Mouse (Mus musculus) G1E (cell line): ENCODE results near the gene Zfp148. TPM values are rescaled to one million over a fixed set of nuclear protein-coding genes. Genes with fewer than 3 reads are reported as not detected.

ENCODE experiments used
- ATAC-seq: 2 replicates; pipeline ENCODE4 v1.8.0; 2016; ENCODE audit warnings: mild to moderate bottlenecking; ENCODE audit not compliant: insufficient number of reproducible peaks, poor library complexity, low FRiP score, severe bottlenecking; ENCODE audit errors: extremely low read depth
- DNase-seq: peaks from one replicate; pipeline ENCODE4 v3.0.0; 2012; ENCODE audit warnings: low spot score
- H3K27me3 ChIP-seq: 2 replicates; pipeline ENCODE4 v1.6.1; 2012; ENCODE audit warnings: mild to moderate bottlenecking, low read length, inconsistent platforms; ENCODE audit not compliant: insufficient read depth
- H3K36me3 ChIP-seq: replicated peaks from 2 replicates; pipeline ENCODE3; 2012; ENCODE audit warnings: mild to moderate bottlenecking, inconsistent platforms
- H3K4me1 ChIP-seq: 2 replicates; pipeline ENCODE4 v1.6.1; 2012; ENCODE audit warnings: low read depth, low read length, inconsistent platforms, mixed read lengths; ENCODE audit not compliant: insufficient read depth
- H3K4me3 ChIP-seq: 2 replicates; pipeline ENCODE4 v1.5.1; 2012; ENCODE audit warnings: low read depth, mild to moderate bottlenecking, inconsistent platforms, low read length, moderate library complexity, mixed read lengths
- H3K9me3 ChIP-seq: replicated peaks from 2 replicates; pipeline ENCODE4 v1.6.1; 2012; ENCODE audit warnings: inconsistent platforms
- CTCF ChIP-seq: IDR thresholded peaks from 2 replicates; pipeline ENCODE4 v1.5.1; 2012; ENCODE audit warnings: low read depth, low read length, inconsistent platforms, mixed read lengths
- GATA1 ChIP-seq: IDR thresholded peaks from 2 replicates; pipeline ENCODE4 v1.6.1; 2012; ENCODE audit warnings: borderline replicate concordance, low read length, inconsistent platforms, mixed read lengths
- GATA2 ChIP-seq: IDR thresholded peaks from 2 replicates; pipeline ENCODE4 v1.6.1; 2012; ENCODE audit warnings: low read depth, low read length, inconsistent platforms, borderline replicate concordance
- POLR2AphosphoS5 ChIP-seq: IDR thresholded peaks from 2 replicates; pipeline ENCODE4 v1.6.1; 2012; ENCODE audit warnings: low read depth, low read length, inconsistent platforms; ENCODE audit not compliant: insufficient replicate concordance
- TAL1 ChIP-seq: conservative IDR thresholded peaks from 2 replicates; pipeline ENCODE4 v1.6.1; 2012; ENCODE audit warnings: low read depth, low read length, inconsistent platforms, mixed read lengths
- polyA plus RNA-seq: library from polyadenylated mRNA; stranded (reverse); fragments of >175 nt; gene quantifications from 2 replicates; pipeline ENCODE4 v1.2.3, GENCODE M21; 2012
- total RNA-seq, 2 experiments: library from RNA; stranded (forward) in 1 of 2; stranded (reverse) in 1 of 2; fragments of 200-1000 nt in 1 of 2; fragments of >200 nt in 1 of 2; fragmentation: Nextera tagmentation in 1 of 2; gene quantifications; 2 replicates each; pipeline ENCODE4 v1.2.3; 2014 to 2017

Zfp148 gene
- total and polyA plus RNA-seq, 3 experiments = 5.7 to 97.8 (median 26.8) TPM

DNA sequence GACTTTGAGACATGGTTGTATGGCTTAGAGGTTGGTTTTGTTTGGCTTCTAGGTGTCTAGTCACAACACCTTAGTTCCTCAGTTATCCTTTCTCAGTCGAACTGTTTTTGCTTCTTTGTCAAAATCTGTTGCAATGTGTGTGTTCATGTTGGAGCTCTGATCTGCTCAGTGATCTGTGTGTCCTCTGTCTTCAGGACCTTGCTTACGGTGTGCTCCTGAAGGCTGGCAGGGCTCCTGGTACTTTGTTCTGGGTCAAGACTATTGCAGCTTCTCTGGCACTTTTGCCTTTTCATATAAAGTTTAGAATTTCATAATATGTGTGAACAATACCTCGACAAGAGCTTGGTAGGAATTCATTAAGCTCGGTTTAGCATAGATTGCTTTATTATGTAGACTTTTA lies 24.9 kb downstream of the Zfp148 start:
- DNase-seq = no peak
- H3K4me1 ChIP-seq = peaks cover 36% of the 10 kb centered on the region
- no peaks in the 10 kb centered on the region for H3K9me3 ChIP-seq
- TF ChIP-seq CTCF (no peak), POLR2AphosphoS5 (no peak), TAL1 (no peak), GATA1 (no peak), GATA2 (no peak)
- no peak overlapping the region for H3K4me3 ChIP-seq
- H3K27me3 ChIP-seq = no peaks in the 10 kb centered on the region
- ATAC-seq = no peak
- H3K36me3 ChIP-seq = peaks cover 22% of the 10 kb centered on the region

GRCm38 (mm10) chr16:33410151-33410550 lies 29.5 kb downstream of the Zfp148 start:
- Histone ChIP-seq H3K4me1 (peaks cover 24% of the 10 kb centered on the region), H3K4me3 (no peak overlapping the region), H3K36me3 (peaks cover 26% of the 10 kb centered on the region), H3K9me3 (no peaks in the 10 kb centered on the region), H3K27me3 (no peaks in the 10 kb centered on the region)
- no peak for DNase-seq
- no peak for TF ChIP-seq GATA1
- no peak for TF ChIP-seq CTCF
- TF ChIP-seq POLR2AphosphoS5 = no peak
- TF ChIP-seq TAL1 = no peak
- TF ChIP-seq GATA2 = no peak
- ATAC-seq = no peak

DNA sequence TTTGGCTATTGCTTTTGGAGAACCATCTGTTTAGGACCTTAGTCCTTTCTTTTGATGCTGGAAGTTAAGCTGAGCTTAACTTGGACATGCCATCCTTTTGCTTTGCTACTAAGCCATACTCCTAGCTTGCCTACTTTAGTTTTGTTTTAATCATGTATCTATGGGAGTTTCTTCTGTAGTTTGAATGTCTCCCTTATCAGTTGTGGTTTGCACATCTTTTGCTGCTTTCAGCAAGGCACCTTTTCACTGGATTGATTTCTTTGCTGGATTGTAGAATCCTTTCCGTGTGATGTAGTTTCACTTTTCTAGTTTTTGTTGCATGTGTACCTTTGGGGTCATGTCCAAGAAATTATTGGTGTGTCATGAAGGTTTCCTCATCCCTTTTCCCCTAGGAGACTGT lies 30.0 kb downstream of the Zfp148 start:
- TF ChIP-seq POLR2AphosphoS5 (no peak), GATA2 (no peak), CTCF (no peak), GATA1 (no peak), TAL1 (no peak)
- H3K4me1 ChIP-seq = peaks cover 21% of the 10 kb centered on the region
- no peaks in the 10 kb centered on the region for H3K27me3 ChIP-seq
- peaks cover 23% of the 10 kb centered on the region for H3K36me3 ChIP-seq
- ATAC-seq (no peak), DNase-seq (no peak)
- H3K4me3 ChIP-seq = no peak overlapping the region
- H3K9me3 ChIP-seq = no peaks in the 10 kb centered on the region

DNA sequence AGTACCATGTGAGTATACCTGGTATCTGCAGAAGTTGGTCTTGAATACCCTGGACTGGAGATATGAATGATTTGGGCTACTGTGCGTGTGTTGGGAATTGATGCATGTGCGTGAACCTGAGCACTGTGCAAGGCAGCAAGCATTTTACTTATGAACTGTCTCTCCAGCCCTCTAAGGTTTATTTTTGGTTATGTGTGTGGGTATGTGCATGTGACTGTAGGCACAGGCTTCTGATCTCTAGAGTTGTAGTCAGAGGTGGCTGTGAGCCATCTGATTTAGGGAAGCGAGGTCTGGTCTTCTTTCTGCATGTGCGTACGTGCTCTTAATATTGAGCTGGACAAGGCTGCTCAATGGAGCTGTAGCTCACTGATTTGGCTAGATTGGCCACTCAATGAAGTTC lies 33.6 kb downstream of the Zfp148 start:
- Histone ChIP-seq H3K27me3 (no peaks in the 10 kb centered on the region), H3K4me3 (no peak overlapping the region), H3K9me3 (no peaks in the 10 kb centered on the region), H3K36me3 (peaks cover 31% of the 10 kb centered on the region), H3K4me1 (peaks cover 38% of the 10 kb centered on the region)
- no peak for DNase-seq
- TF ChIP-seq POLR2AphosphoS5 (no peak), TAL1 (no peak), GATA1 (no peak), CTCF (no peak), GATA2 (no peak)
- ATAC-seq = no peak

GRCm38 (mm10) chr16:33415607-33416006 lies 35.0 kb downstream of the Zfp148 start:
- DNase-seq (no peak), ATAC-seq (no peak)
- no peak for TF ChIP-seq GATA2
- TF ChIP-seq TAL1 = no peak
- TF ChIP-seq POLR2AphosphoS5 = no peak
- TF ChIP-seq CTCF = no peak
- no peak for TF ChIP-seq GATA1
- Histone ChIP-seq H3K27me3 (no peaks in the 10 kb centered on the region), H3K4me1 (peaks cover 30% of the 10 kb centered on the region), H3K4me3 (no peak overlapping the region), H3K36me3 (peaks cover 34% of the 10 kb centered on the region), H3K9me3 (no peaks in the 10 kb centered on the region)

GRCm38 (mm10) chr16:33428327-33428726 lies 47.7 kb downstream of the Zfp148 start:
- H3K36me3 ChIP-seq = peaks cover 62% of the 10 kb centered on the region
- no peak for DNase-seq
- TF ChIP-seq GATA2 = no peak
- no peak for TF ChIP-seq POLR2AphosphoS5
- TF ChIP-seq TAL1 = no peak
- TF ChIP-seq CTCF = no peak
- TF ChIP-seq GATA1 = no peak

More at GRCm38 (mm10) chr16:33428327-33428726, 47.7 kb downstream of the Zfp148 start:
- no peaks in the 10 kb centered on the region for H3K27me3 ChIP-seq
- no peak for ATAC-seq
- no peaks in the 10 kb centered on the region for H3K9me3 ChIP-seq
- no peak overlapping the region for H3K4me3 ChIP-seq
- no peaks in the 10 kb centered on the region for H3K4me1 ChIP-seq
